Mouse (Mus musculus) spleen, adult 2 months (tissue): ENCODE measurements around the gene Zcchc24.

Source experiments
- CTCF ChIP-seq: fragments of 200-500 bp; IDR thresholded peaks from 2 replicates; pipeline ENCODE4 v1.5.1; 2011; ENCODE audit warnings: mild to moderate bottlenecking, inconsistent platforms; ENCODE audit not compliant: insufficient read depth, insufficient read length, insufficient replicate concordance; ENCODE audit errors: extremely low read depth
- POLR2A ChIP-seq: fragments of 200-500 bp; IDR thresholded peaks from 2 replicates; pipeline ENCODE4 v1.6.1; 2011; ENCODE audit warnings: low read depth, low read length, inconsistent platforms

DNA sequence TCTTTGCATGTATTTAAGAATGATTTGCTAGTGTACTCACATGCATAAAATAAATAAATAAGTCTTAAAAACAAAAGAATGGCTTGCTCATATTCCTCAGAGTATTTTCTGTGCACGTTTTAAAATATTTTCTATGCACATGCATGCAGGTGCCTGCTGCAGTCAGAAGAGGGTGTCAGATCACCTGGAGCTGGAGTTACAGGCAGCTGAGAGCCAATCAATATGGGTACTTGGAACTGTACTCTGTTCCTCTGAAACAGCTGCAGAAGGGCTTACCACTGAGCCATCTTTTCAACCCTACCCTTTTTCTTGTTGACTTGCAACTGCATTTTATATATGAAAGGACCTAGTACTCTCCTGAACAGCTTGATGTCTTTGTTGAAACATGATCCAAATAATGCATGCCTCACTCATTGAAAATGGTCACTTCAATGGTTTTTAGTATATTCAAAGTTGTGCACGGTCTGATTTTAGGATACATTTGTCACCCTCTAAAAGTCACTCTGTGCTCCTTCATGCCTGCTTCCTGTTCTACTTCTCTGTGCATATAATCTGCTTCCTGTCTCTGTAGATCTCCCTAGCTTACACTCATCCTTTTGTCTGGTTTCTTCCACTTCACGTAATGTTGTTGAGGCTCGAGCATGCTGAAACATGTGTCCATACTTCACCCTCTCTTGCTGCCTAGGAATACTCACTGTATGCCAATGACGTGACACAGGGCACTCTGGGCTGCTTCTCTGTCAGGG is 47.7 kb downstream of the Zcchc24 start:
- no peak for TF ChIP-seq POLR2A
- TF ChIP-seq CTCF = no peak
